Mouse (Mus musculus) forebrain, embryonic 16.5 days (tissue): ENCODE data around the gene Ifitm10. TPM values are rescaled to one million over a fixed set of nuclear protein-coding genes. Genes with fewer than 3 reads are reported as not detected.
"Not testable (repeated sequence)": the region's sequence is repeated elsewhere in the genome, so short reads cannot be mapped to it uniquely, and the experiment has no call there.

Experiments used
- ATAC-seq: fragments of 200-750 bp; cut with Nextera tagmentation; 2 replicates; pipeline ENCODE4 v1.8.0; 2017; ENCODE audit warnings: mild to moderate bottlenecking, moderate library complexity
- H3K27ac ChIP-seq: fragments of 300-500 bp; sonication (generic); 2 replicates; pipeline ENCODE4 v1.5.1; 2014; ENCODE audit warnings: low read length, control low read depth
- H3K27me3 ChIP-seq: fragments of 300-500 bp; sonication (generic); replicated peaks from 2 replicates; pipeline ENCODE4 v1.6.1; 2014; ENCODE audit warnings: low read length; ENCODE audit not compliant: control insufficient read depth, insufficient read depth
- H3K36me3 ChIP-seq: fragments of 300-500 bp; sonication (generic); 2 replicates; pipeline ENCODE4 v1.6.1; 2014; ENCODE audit not compliant: control insufficient read depth, insufficient read depth
- H3K4me1 ChIP-seq: fragments of 300-500 bp; sonication (generic); replicated peaks from 2 replicates; pipeline ENCODE4 v1.6.1; 2014; ENCODE audit warnings: low read length; ENCODE audit not compliant: control insufficient read depth, insufficient read depth
- H3K4me2 ChIP-seq: fragments of 300-500 bp; sonication (generic); 2 replicates; pipeline ENCODE4 v1.6.1; 2014; ENCODE audit warnings: mild to moderate bottlenecking, low read length, control low read depth
- H3K4me3 ChIP-seq: fragments of 300-500 bp; sonication (generic); replicated peaks from 2 replicates; pipeline ENCODE4 v1.5.1; 2014; ENCODE audit warnings: mild to moderate bottlenecking, low read length, control low read depth
- H3K9ac ChIP-seq: fragments of 300-500 bp; sonication (generic); replicated peaks from 2 replicates; pipeline ENCODE4 v1.6.1; 2014; ENCODE audit warnings: low read depth, low read length, control low read depth
- H3K9me3 ChIP-seq: fragments of 300-500 bp; sonication (generic); 2 replicates; pipeline ENCODE4 v1.6.1; 2016; ENCODE audit warnings: low read length; ENCODE audit not compliant: control insufficient read depth
- WGBS: fragments of 180-500 bp; shearing (Covaris S2); extraction: QIAGEN DNeasy Blood & Tissue Kit; methylation state at CpG from one replicate; pipeline ENCODE4 v1.1.7; 2014; 5-methylcytosine and 5-hydroxymethylcytosine counted together
- polyA plus RNA-seq: library from polyadenylated mRNA; unstranded; fragments of >200 nt; fragmentation: Nextera tagmentation; extraction: Ambion mirVana; gene quantifications from 2 replicates; pipeline ENCODE4 v1.2.1, GENCODE M21; 2015

The Ifitm10 gene
- polyA plus RNA-seq, 1 experiment from 2014 or later, result 3.8 TPM

GRCm38 (mm10) chr7:142279291-142279690, 94.3 kb downstream of the Ifitm10 start:
- not testable (repeated sequence) for H3K4me3 ChIP-seq, H3K36me3 ChIP-seq, H3K27ac ChIP-seq, H3K4me2 ChIP-seq, ATAC-seq, H3K4me1 ChIP-seq, H3K9ac ChIP-seq, H3K9me3 ChIP-seq
- 80% methylated on average over 1 of the region's 1 CpGs for WGBS
- H3K27me3 ChIP-seq, result peaks cover 10% of the 10 kb centered on the region

GRCm38 (mm10) chr7:142278183-142278582, 95.4 kb downstream of the Ifitm10 start:
- WGBS, result 0% methylated on average over 3 of the region's 3 CpGs
- H3K9ac ChIP-seq, H3K4me3 ChIP-seq, H3K27me3 ChIP-seq, H3K36me3 ChIP-seq, H3K9me3 ChIP-seq, H3K27ac ChIP-seq, H3K4me1 ChIP-seq, H3K4me2 ChIP-seq: not testable (repeated sequence)
- peak; percentile 40; the same call in 1 of the 2 replicates for ATAC-seq

Other genes with a start within 250 kb of the Ifitm10 start
- gene Gm39115, start 237.7 kb downstream of the Ifitm10 start, polyA plus RNA-seq, result not detected in 2 replicates
- not detected in 2 replicates for gene Gm45337, start 229.1 kb downstream of the Ifitm10 start, polyA plus RNA-seq
- gene Gm29735, start 216.6 kb downstream of the Ifitm10 start, polyA plus RNA-seq, result not detected in 2 replicates
- gene Gm4553, start 208.0 kb downstream of the Ifitm10 start, polyA plus RNA-seq, result not detected in 2 replicates
- gene Krtap5-2, start 197.7 kb downstream of the Ifitm10 start, polyA plus RNA-seq, result not detected in 2 replicates
- not detected in 2 replicates for gene Gm10153, start 183.4 kb downstream of the Ifitm10 start, polyA plus RNA-seq
- not detected in 2 replicates for gene Krtap5-3, start 172.4 kb downstream of the Ifitm10 start, polyA plus RNA-seq
- not detected in 2 replicates for gene Gm7579, start 161.9 kb downstream of the Ifitm10 start, polyA plus RNA-seq
- not detected in 2 replicates for gene Krtap5-5, start 143.8 kb downstream of the Ifitm10 start, polyA plus RNA-seq
- not detected in 2 replicates for gene Gm40460, start 132.7 kb downstream of the Ifitm10 start, polyA plus RNA-seq
- gene Gm2431, start 115.4 kb downstream of the Ifitm10 start, polyA plus RNA-seq, result not detected in 2 replicates
- gene Gm4559, start 99.4 kb downstream of the Ifitm10 start, polyA plus RNA-seq, result not detected in 2 replicates
- gene Krtap5-1, start 76.6 kb downstream of the Ifitm10 start, polyA plus RNA-seq, result not detected in 2 replicates
- not detected in 2 replicates for gene Krtap5-4, start 70.2 kb downstream of the Ifitm10 start, polyA plus RNA-seq
- not detected in 2 replicates for gene Gm49369, start 8.9 kb upstream of the Ifitm10 start, polyA plus RNA-seq
- gene Ctsd, start 14.3 kb upstream of the Ifitm10 start, polyA plus RNA-seq, result 203 and 208 TPM in 2 replicates
- gene Syt8, start 61.1 kb upstream of the Ifitm10 start, polyA plus RNA-seq, result not detected in 2 replicates
- 0.89 TPM in 1 of 2 replicates, not detected in the other for gene Tnni2, start 68.1 kb upstream of the Ifitm10 start, polyA plus RNA-seq
- 3.5 and 5.5 TPM in 2 replicates for gene Lsp1, start 87.1 kb upstream of the Ifitm10 start, polyA plus RNA-seq
- gene Tnnt3, start 125.1 kb upstream of the Ifitm10 start, polyA plus RNA-seq, result 0.73 and 1.2 TPM in 2 replicates
- gene Mrpl23, start 158.9 kb upstream of the Ifitm10 start, polyA plus RNA-seq, result 16.0 and 23.0 TPM in 2 replicates